Mouse (Mus musculus): ENCODE data around the gene Arl6. TPM values are rescaled to one million over a fixed set of nuclear protein-coding genes. Genes with fewer than 3 reads are reported as not detected.

The Arl6 gene
- polyA plus RNA-seq, 1 experiment from 2014 or later = 24.0 TPM

GRCm38 (mm10) chr16:59600311-59601251 lies 38.6 kb downstream of the Arl6 start, which contains the start of gene Crybg3:
Crybg3 (minus strand) TSS chr16:59600979.
- peak within 1 kb of the TSS; percentile 99 for H3K27ac ChIP-seq
- H3K4me3 ChIP-seq = peak within 1 kb of the TSS; percentile 96
- H3K9me3 ChIP-seq = no peaks in the 10 kb centered on the region
- peaks cover 41% of the 10 kb centered on the region for H3K4me1 ChIP-seq
- H3K27me3 ChIP-seq (ENCODE audit: insufficient read depth, poor library complexity, severe bottlenecking) = no peaks in the 10 kb centered on the region
- under 1% methylated on average over 84 of the region's 90 CpGs for WGBS
- DNase-seq (ENCODE audit: low spot score) = peak; percentile 88
- H3K36me3 ChIP-seq = no peaks in the 10 kb centered on the region

- peak overlapping the region; percentile 99 for H3K27ac ChIP-seq
- H3K4me3 ChIP-seq = peak overlapping the region; percentile 96
- no peaks in the 10 kb centered on the region for H3K9me3 ChIP-seq
- WGBS = 14% methylated on average over 17 of the region's 17 CpGs
- H3K36me3 ChIP-seq = no peaks in the 10 kb centered on the region
- peaks cover 46% of the 10 kb centered on the region for H3K4me1 ChIP-seq
- no peaks in the 10 kb centered on the region for H3K27me3 ChIP-seq (ENCODE audit: insufficient read depth, poor library complexity, severe bottlenecking)
- peak; percentile 80 for DNase-seq (ENCODE audit: low spot score)
Measured at GRCm38 (mm10) chr16:59599411-59600265, 39.6 kb downstream of the Arl6 start.

- no peaks in the 10 kb centered on the region for H3K27me3 ChIP-seq (ENCODE audit: insufficient read depth, poor library complexity, severe bottlenecking)
- H3K36me3 ChIP-seq = no peaks in the 10 kb centered on the region
- peak overlapping the region; percentile 96 for H3K4me3 ChIP-seq
- WGBS = 26% methylated on average over 4 of the region's 4 CpGs
- H3K4me1 ChIP-seq = peaks cover 48% of the 10 kb centered on the region
- H3K27ac ChIP-seq = peak overlapping the region; percentile 99
- no peak for DNase-seq (ENCODE audit: low spot score)
- H3K9me3 ChIP-seq = no peaks in the 10 kb centered on the region
Measured at GRCm38 (mm10) chr16:59598997-59599396, 40.2 kb downstream of the Arl6 start.

GRCm38 (mm10) chr16:59597256-59597655 lies 41.9 kb downstream of the Arl6 start:
- peak; percentile 69 for DNase-seq (ENCODE audit: low spot score)
- Histone ChIP-seq H3K36me3 (no peaks in the 10 kb centered on the region), H3K4me1 (peaks cover 48% of the 10 kb centered on the region), H3K27ac (peak overlapping the region; percentile 70), H3K9me3 (no peaks in the 10 kb centered on the region), H3K4me3 (no peak overlapping the region), H3K27me3 (ENCODE audit: insufficient read depth, poor library complexity, severe bottlenecking) (no peaks in the 10 kb centered on the region)
- WGBS = 91% methylated on average over 6 of the region's 6 CpGs

- Histone ChIP-seq H3K27me3 (ENCODE audit: insufficient read depth, poor library complexity, severe bottlenecking) (no peaks in the 10 kb centered on the region), H3K27ac (no peak overlapping the region), H3K36me3 (no peaks in the 10 kb centered on the region), H3K9me3 (no peaks in the 10 kb centered on the region), H3K4me1 (peaks cover 61% of the 10 kb centered on the region), H3K4me3 (no peak overlapping the region)
- DNase-seq (ENCODE audit: low spot score) = peak; percentile 73
- WGBS = 66% methylated on average over 3 of the region's 3 CpGs
Measured at GRCm38 (mm10) chr16:59594714-59595113, 44.5 kb downstream of the Arl6 start.

- peak overlapping the region; percentile 67; the same call in 1 of the 2 replicates for H3K27ac ChIP-seq
- H3K27me3 ChIP-seq (ENCODE audit: insufficient read depth, poor library complexity, severe bottlenecking) = no peaks in the 10 kb centered on the region
- peak; percentile 31 for DNase-seq (ENCODE audit: low spot score)
- H3K4me1 ChIP-seq = peaks cover 62% of the 10 kb centered on the region
- H3K9me3 ChIP-seq = no peaks in the 10 kb centered on the region
- no peaks in the 10 kb centered on the region for H3K36me3 ChIP-seq
- no peak overlapping the region for H3K4me3 ChIP-seq
- WGBS = 48% methylated on average over 6 of the region's 6 CpGs
Measured at GRCm38 (mm10) chr16:59590790-59591189, 48.4 kb downstream of the Arl6 start.

- H3K36me3 ChIP-seq = no peaks in the 10 kb centered on the region
- DNase-seq (ENCODE audit: low spot score) = peak; percentile 65
- 73% methylated on average over 13 of the region's 13 CpGs for WGBS
- no peaks in the 10 kb centered on the region for H3K27me3 ChIP-seq (ENCODE audit: insufficient read depth, poor library complexity, severe bottlenecking)
- peak overlapping the region; percentile 87 for H3K27ac ChIP-seq
- H3K4me1 ChIP-seq = peaks cover 58% of the 10 kb centered on the region
- H3K4me3 ChIP-seq = peak overlapping the region; percentile 9; the same call in 1 of the 2 replicates
- H3K9me3 ChIP-seq = no peaks in the 10 kb centered on the region
Measured at GRCm38 (mm10) chr16:59588351-59589025, 50.7 kb downstream of the Arl6 start.

- WGBS = 20% methylated on average over 10 of the region's 10 CpGs
- H3K4me1 ChIP-seq = peaks cover 60% of the 10 kb centered on the region
- H3K27ac ChIP-seq = peak overlapping the region; percentile 87
- DNase-seq (ENCODE audit: low spot score) = peak; percentile 79
- no peaks in the 10 kb centered on the region for H3K9me3 ChIP-seq
- no peaks in the 10 kb centered on the region for H3K36me3 ChIP-seq
- no peaks in the 10 kb centered on the region for H3K27me3 ChIP-seq (ENCODE audit: insufficient read depth, poor library complexity, severe bottlenecking)
- H3K4me3 ChIP-seq = peak overlapping the region; percentile 9; the same call in 1 of the 2 replicates
Measured at GRCm38 (mm10) chr16:59587816-59588215, 51.4 kb downstream of the Arl6 start.

- H3K27ac ChIP-seq = peak overlapping the region; percentile 87
- no peaks in the 10 kb centered on the region for H3K36me3 ChIP-seq
- peak; percentile 73 for DNase-seq (ENCODE audit: low spot score)
- H3K27me3 ChIP-seq (ENCODE audit: insufficient read depth, poor library complexity, severe bottlenecking) = no peaks in the 10 kb centered on the region
- peaks cover 60% of the 10 kb centered on the region for H3K4me1 ChIP-seq
- no peaks in the 10 kb centered on the region for H3K9me3 ChIP-seq
- 72% methylated on average over 8 of the region's 8 CpGs for whole genome bisulfite sequencing
- H3K4me3 ChIP-seq = no peak overlapping the region
Measured at GRCm38 (mm10) chr16:59586911-59587310, 52.3 kb downstream of the Arl6 start.

GRCm38 (mm10) chr16:59586276-59586675 lies 52.9 kb downstream of the Arl6 start:
- WGBS = 39% methylated on average over 6 of the region's 6 CpGs
- Histone ChIP-seq H3K4me3 (no peak overlapping the region), H3K27me3 (ENCODE audit: insufficient read depth, poor library complexity, severe bottlenecking) (no peaks in the 10 kb centered on the region), H3K36me3 (no peaks in the 10 kb centered on the region), H3K9me3 (no peaks in the 10 kb centered on the region), H3K27ac (peak overlapping the region; percentile 87), H3K4me1 (peaks cover 55% of the 10 kb centered on the region)
- peak; percentile 66 for DNase-seq (ENCODE audit: low spot score)

GRCm38 (mm10) chr16:59585706-59586244 lies 53.4 kb downstream of the Arl6 start:
- Histone ChIP-seq H3K27ac (peak overlapping the region; percentile 87; the same call in 1 of the 2 replicates), H3K4me1 (peaks cover 51% of the 10 kb centered on the region), H3K4me3 (no peak overlapping the region), H3K27me3 (ENCODE audit: insufficient read depth, poor library complexity, severe bottlenecking) (no peaks in the 10 kb centered on the region), H3K9me3 (no peaks in the 10 kb centered on the region), H3K36me3 (no peaks in the 10 kb centered on the region)
- peak; percentile 62 for DNase-seq (ENCODE audit: low spot score)
- 67% methylated on average over 4 of the region's 4 CpGs for WGBS

- peaks cover 34% of the 10 kb centered on the region for H3K4me1 ChIP-seq
- 0 out of 2 replicates have a peak, but pooled peaks cover 7% of the 10 kb centered on the region for H3K36me3 ChIP-seq
- H3K4me3 ChIP-seq = no peak overlapping the region
- H3K27ac ChIP-seq = no peak overlapping the region
- no peak for DNase-seq (ENCODE audit: low spot score)
- no peaks in the 10 kb centered on the region for H3K27me3 ChIP-seq (ENCODE audit: insufficient read depth, poor library complexity, severe bottlenecking)
- H3K9me3 ChIP-seq = no peaks in the 10 kb centered on the region
- WGBS = 77% methylated on average over 5 of the region's 5 CpGs
Measured at GRCm38 (mm10) chr16:59583515-59583914, 55.7 kb downstream of the Arl6 start.
